Mouse (Mus musculus) urinary bladder, postnatal 4 days (tissue): ENCODE measurements around the gene Col4a2.

Experiments
- DNase-seq, 2 experiments: peaks; one replicate each; pipeline ENCODE4 v3.0.0; 2021 to 2022; ENCODE audit warnings: low spot score in 2 of 2

Gene Col4a2

GRCm38 (mm10) chr8:11323681-11324080 lies 11.1 kb downstream of the Col4a2 start:
- no peak for DNase-seq

- no peak for DNase-seq
Observed at GRCm38 (mm10) chr8:11324801-11325395, 12.3 kb downstream of the Col4a2 start.

- no peak for DNase-seq
Observed at GRCm38 (mm10) chr8:11327298-11327697, 14.7 kb downstream of the Col4a2 start.

- DNase-seq, result no peak
Observed at GRCm38 (mm10) chr8:11327722-11328417, 15.3 kb downstream of the Col4a2 start.

GRCm38 (mm10) chr8:11331561-11331960 lies 19.0 kb downstream of the Col4a2 start:
- no peak for DNase-seq

GRCm38 (mm10) chr8:11333746-11334145 lies 21.1 kb downstream of the Col4a2 start:
- no peak for DNase-seq

GRCm38 (mm10) chr8:11334493-11334892 lies 21.9 kb downstream of the Col4a2 start:
- no peak for DNase-seq

GRCm38 (mm10) chr8:11335238-11335637 lies 22.6 kb downstream of the Col4a2 start:
- DNase-seq, result no peak

- DNase-seq, result no peak
Observed at GRCm38 (mm10) chr8:11336346-11336745, 23.7 kb downstream of the Col4a2 start.

GRCm38 (mm10) chr8:11337642-11338041 lies 25.0 kb downstream of the Col4a2 start:
- no peak for DNase-seq

GRCm38 (mm10) chr8:11338507-11338906 lies 25.9 kb downstream of the Col4a2 start:
- DNase-seq, result no peak

GRCm38 (mm10) chr8:11340310-11341110 lies 27.9 kb downstream of the Col4a2 start:
- no peak for DNase-seq

GRCm38 (mm10) chr8:11341111-11341566 lies 28.5 kb downstream of the Col4a2 start:
- no peak for DNase-seq

- no peak for DNase-seq
Observed at GRCm38 (mm10) chr8:11344459-11344858, 31.9 kb downstream of the Col4a2 start.

GRCm38 (mm10) chr8:11346225-11346624 lies 33.6 kb downstream of the Col4a2 start:
- DNase-seq, result no peak

- DNase-seq, result no peak
Observed at GRCm38 (mm10) chr8:11347699-11348098, 35.1 kb downstream of the Col4a2 start.

GRCm38 (mm10) chr8:11348622-11349021 lies 36.0 kb downstream of the Col4a2 start:
- DNase-seq, result no peak

- no peak for DNase-seq
Observed at GRCm38 (mm10) chr8:11351355-11351754, 38.8 kb downstream of the Col4a2 start.

- no peak for DNase-seq
Observed at GRCm38 (mm10) chr8:11352514-11352913, 39.9 kb downstream of the Col4a2 start.

GRCm38 (mm10) chr8:11354800-11355451 lies 42.3 kb downstream of the Col4a2 start:
- DNase-seq, result no peak

GRCm38 (mm10) chr8:11355900-11356299 lies 43.3 kb downstream of the Col4a2 start:
- DNase-seq, result no peak

GRCm38 (mm10) chr8:11356776-11357175 lies 44.2 kb downstream of the Col4a2 start:
- DNase-seq, result no peak
